Mouse (Mus musculus) c-Kit-negative CD71-positive TER-119-positive erythroid progenitor cells, embryonic 14.5 days (primary cell): ENCODE data around the gene Brd2.
"Not testable (repeated sequence)": the region's sequence is repeated elsewhere in the genome, so short reads cannot be mapped to it uniquely, and the experiment has no call there.

Source experiments
- DNase-seq: peaks from one replicate; pipeline ENCODE4 v3.0.0-alpha.2; 2013; ENCODE audit warnings: low read depth, low spot score

Gene Brd2

GRCm38 (mm10) chr17:34122188-34122984 lies at the start of gene Brd2:
Gene Brd2 (minus strand): TSS chr17:34122634.
- DNase-seq: peak; percentile 79

GRCm38 (mm10) chr17:34170877-34171498 lies 48.6 kb upstream of the Brd2 start:
- peak; percentile 62 for DNase-seq

GRCm38 (mm10) chr17:34170487-34170876 lies 48.0 kb upstream of the Brd2 start:
- DNase-seq: no peak

- DNase-seq: no peak
Observed at GRCm38 (mm10) chr17:34169279-34169678, 46.8 kb upstream of the Brd2 start.

- DNase-seq: no peak
Observed at GRCm38 (mm10) chr17:34165033-34165730, 42.7 kb upstream of the Brd2 start.

- DNase-seq: no peak
Observed at GRCm38 (mm10) chr17:34164202-34164895, 41.9 kb upstream of the Brd2 start.

- no peak for DNase-seq
Observed at GRCm38 (mm10) chr17:34155534-34155933, 33.1 kb upstream of the Brd2 start.

GRCm38 (mm10) chr17:34152923-34153322 lies 30.5 kb upstream of the Brd2 start, which contains the start of gene H2-DMb1:
Gene H2-DMb1 (plus strand): TSS chr17:34153072.
- no peak for DNase-seq

- DNase-seq: no peak
Observed at GRCm38 (mm10) chr17:34144960-34145371, 22.5 kb upstream of the Brd2 start.

- not testable (repeated sequence) for DNase-seq
Observed at GRCm38 (mm10) chr17:34144221-34144620, 21.8 kb upstream of the Brd2 start.

- DNase-seq: no peak
Observed at GRCm38 (mm10) chr17:34143461-34143860, 21.0 kb upstream of the Brd2 start.

GRCm38 (mm10) chr17:34143033-34143432 lies 20.6 kb upstream of the Brd2 start, which contains the start of gene H2-DMb2:
Gene H2-DMb2 (plus strand): TSS chr17:34143307.
- DNase-seq: no peak

- DNase-seq: no peak
Observed at GRCm38 (mm10) chr17:34142456-34143010, 20.1 kb upstream of the Brd2 start.

GRCm38 (mm10) chr17:34141448-34141847 lies 19.0 kb upstream of the Brd2 start:
- no peak for DNase-seq

- DNase-seq: no peak
Observed at GRCm38 (mm10) chr17:34140240-34140639, 17.8 kb upstream of the Brd2 start.

GRCm38 (mm10) chr17:34139416-34139815 lies 17.0 kb upstream of the Brd2 start:
- no peak for DNase-seq

GRCm38 (mm10) chr17:34138655-34139054 lies 16.2 kb upstream of the Brd2 start:
- DNase-seq: no peak

GRCm38 (mm10) chr17:34137601-34138000 lies 15.2 kb upstream of the Brd2 start:
- DNase-seq: no peak

- peak; percentile 87 for DNase-seq
Observed at GRCm38 (mm10) chr17:34135297-34136224, 13.1 kb upstream of the Brd2 start.

GRCm38 (mm10) chr17:34134451-34134850 lies 12.0 kb upstream of the Brd2 start:
- no peak for DNase-seq
